Mouse (Mus musculus) layer of hippocampus, postnatal 10 days (tissue): Measurements from ENCODE around the gene Nkx2-3. TPM values are rescaled to one million over a fixed set of nuclear protein-coding genes. Genes with fewer than 3 reads are reported as not detected.

ENCODE experiments used
- microRNA-seq, 2 experiments: library from miRNA; unstranded; fragments of <30 nt; microRNA quantifications; one replicate each; pipeline ENCODE4 v1.2.0; 2021
- total RNA-seq, 2 experiments: library from RNA; stranded (reverse); gene quantifications; 2 replicates each; pipeline ENCODE4 v1.2.3; 2021

The Nkx2-3 gene
- total RNA-seq, 2 experiments from 2014 or later: not detected

Small RNAs within 50 kb of the gene (microRNA-seq; reads per million reads assigned to microRNA genes)
- 0 reads per million in 2 experiments for gene Gm22646

Other genes starting within 250 kb of the Nkx2-3 start
- gene Hpse2, start 224.0 kb upstream of the Nkx2-3 start, total RNA-seq: 1 to 10 TPM in 1 of 2 experiments, under 1 TPM in 1; 0.75 to 1.0 TPM
- gene Cnnm1, start 171.9 kb upstream of the Nkx2-3 start, total RNA-seq: 10 to 100 TPM; 34.1 to 34.5 TPM
- gene Got1, start 87.7 kb upstream of the Nkx2-3 start, total RNA-seq: 100 to 1,000 TPM; 185 to 197 TPM
- gene Slc25a28, start 62.6 kb downstream of the Nkx2-3 start, total RNA-seq: 10 to 100 TPM; 36.2 to 40.2 TPM
- gene Entpd7, start 77.3 kb downstream of the Nkx2-3 start, total RNA-seq: 10 to 100 TPM; 26.3 to 28.5 TPM
- gene Cutc, start 140.7 kb downstream of the Nkx2-3 start, total RNA-seq: 1 to 10 TPM; 5.3 to 6.2 TPM
- gene Cox15, start 140.7 kb downstream of the Nkx2-3 start, total RNA-seq: 10 to 100 TPM; 17.9 to 20.6 TPM
- gene Abcc2, start 169.9 kb downstream of the Nkx2-3 start, total RNA-seq: under 1 TPM; 0.07 to 0.18 TPM